Mouse (Mus musculus): Measurements from ENCODE around the gene Mllt6.
A peak's percentile ranks its signal among the peaks of the same experiment; 100 is the strongest.
"Not testable (repeated sequence)": the region's sequence is repeated elsewhere in the genome, so short reads cannot be mapped to it uniquely, and the experiment has no call there.

The Mllt6 gene

GRCm38 (mm10) chr11:97694921-97695711 is 31.9 kb downstream of the Mllt6 start:
- DNase-seq (ENCODE audit: extremely low read depth, low read depth, low spot score) = no peak

- DNase-seq (ENCODE audit: extremely low read depth, low read depth, low spot score) = no peak
Observed at GRCm38 (mm10) chr11:97695712-97696401, 32.6 kb downstream of the Mllt6 start.

GRCm38 (mm10) chr11:97696669-97697068 is 33.5 kb downstream of the Mllt6 start:
- DNase-seq (ENCODE audit: extremely low read depth, low read depth, low spot score) = no peak

- no peak for DNase-seq (ENCODE audit: extremely low read depth, low read depth, low spot score)
Observed at GRCm38 (mm10) chr11:97697199-97697890, 34.1 kb downstream of the Mllt6 start.

GRCm38 (mm10) chr11:97697891-97698529 is 34.8 kb downstream of the Mllt6 start:
- no peak for DNase-seq (ENCODE audit: extremely low read depth, low read depth, low spot score)

- no peak for DNase-seq (ENCODE audit: extremely low read depth, low read depth, low spot score)
Observed at GRCm38 (mm10) chr11:97698741-97699611, 35.8 kb downstream of the Mllt6 start.

- DNase-seq (ENCODE audit: extremely low read depth, low read depth, low spot score) = no peak
Observed at GRCm38 (mm10) chr11:97699626-97700002, 36.4 kb downstream of the Mllt6 start.

GRCm38 (mm10) chr11:97700003-97700745 is 37.0 kb downstream of the Mllt6 start, which contains the start of gene Pcgf2:
TSS of gene Pcgf2 (minus strand) at chr11:97700497.
- DNase-seq (ENCODE audit: extremely low read depth, low read depth, low spot score) = no peak

- DNase-seq (ENCODE audit: extremely low read depth, low read depth, low spot score) = no peak
Observed at GRCm38 (mm10) chr11:97700746-97701580, 37.7 kb downstream of the Mllt6 start.

GRCm38 (mm10) chr11:97701581-97702392 is 38.6 kb downstream of the Mllt6 start:
- DNase-seq (ENCODE audit: extremely low read depth, low read depth, low spot score) = no peak

- no peak for DNase-seq (ENCODE audit: extremely low read depth, low read depth, low spot score)
Observed at GRCm38 (mm10) chr11:97702393-97702745, 39.2 kb downstream of the Mllt6 start.

- peak; percentile 99 for DNase-seq (ENCODE audit: extremely low read depth, low read depth, low spot score)
Observed at GRCm38 (mm10) chr11:97703039-97703826, 40.0 kb downstream of the Mllt6 start, which contains the start of gene Psmb3. TSS of gene Psmb3 (plus strand) at chr11:97703399.

- not testable (repeated sequence) for DNase-seq (ENCODE audit: extremely low read depth, low read depth, low spot score)
Observed at GRCm38 (mm10) chr11:97710067-97710466, 46.9 kb downstream of the Mllt6 start.

GRCm38 (mm10) chr11:97711200-97711900 is 48.1 kb downstream of the Mllt6 start:
- DNase-seq (ENCODE audit: extremely low read depth, low read depth, low spot score) = no peak

- no peak for DNase-seq (ENCODE audit: extremely low read depth, low read depth, low spot score)
Observed at GRCm38 (mm10) chr11:97712286-97712685, 49.1 kb downstream of the Mllt6 start.

- no peak for DNase-seq (ENCODE audit: extremely low read depth, low read depth, low spot score)
Observed at GRCm38 (mm10) chr11:97713896-97714295, 50.7 kb downstream of the Mllt6 start.

All from fat pad, adult 2 months (tissue).